Mouse (Mus musculus): ENCODE results near the gene Zfp967. TPM values are rescaled to one million over a fixed set of nuclear protein-coding genes. Genes with fewer than 3 reads are reported as not detected.
"Not testable (repeated sequence)": the region's sequence is repeated elsewhere in the genome, so short reads cannot be mapped to it uniquely, and the experiment has no call there.

Zfp967 gene
- total RNA-seq (2022), result not detected

DNA sequence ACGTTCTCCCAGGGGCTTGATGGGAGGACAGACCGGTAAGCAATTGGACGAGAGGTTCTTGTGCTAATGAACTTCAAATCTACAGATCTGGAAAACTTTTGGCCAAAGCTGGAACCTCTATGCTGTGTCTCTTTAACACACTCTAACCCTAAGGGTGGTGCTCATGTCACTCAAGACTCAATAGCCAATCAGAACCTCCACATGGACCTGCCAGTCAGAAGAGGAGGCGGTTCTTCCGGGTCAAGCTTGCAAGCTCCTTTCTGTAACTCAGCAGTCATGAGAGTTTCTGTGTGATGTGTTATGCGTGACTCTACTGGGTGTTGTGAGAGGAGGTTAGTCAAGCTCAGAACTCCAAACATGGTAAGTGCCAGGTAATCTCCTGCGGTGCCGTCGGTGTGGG is at the start of gene Zfp967:
Gene Zfp967, plus strand, starts transcription at position 301 of the 400 bp plus-strand sequence.
- not testable (repeated sequence) for DNase-seq (ENCODE audit: low spot score in 2 of 2)

DNA sequence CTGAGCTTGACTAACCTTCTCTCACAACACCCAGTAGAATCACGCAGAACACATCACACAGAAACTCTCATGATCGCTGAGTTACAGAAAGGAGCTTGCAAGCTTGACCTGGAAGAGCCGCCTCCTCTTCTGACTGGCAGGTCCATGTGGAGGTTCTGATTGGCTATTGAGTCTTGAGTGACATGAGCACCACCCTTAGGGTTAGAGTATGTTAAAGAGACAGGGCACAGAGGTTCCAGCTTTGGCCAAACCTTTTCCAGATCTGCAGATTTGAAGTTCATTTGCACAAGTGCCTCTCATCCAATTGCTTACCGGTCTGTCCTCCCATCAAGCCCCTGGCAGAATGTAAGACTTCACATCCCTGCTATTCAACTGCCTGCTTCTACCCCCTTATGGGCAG is 34.2 kb upstream of the Zfp967 start, which contains the start of gene Gm14434:
Gene Gm14434, minus strand, starts transcription at position 101 of the 400 bp plus-strand sequence.
- DNase-seq (ENCODE audit: low spot score in 2 of 2), result not testable (repeated sequence)

Other genes with a start within 250 kb of the Zfp967 start
- not detected for gene Gm11009, start 201.6 kb upstream of the Zfp967 start, total RNA-seq (2022)
- gene Gm14435, start 97.5 kb upstream of the Zfp967 start, total RNA-seq (2022), result 10 to 100 TPM; 14.7 to 24.4 (median 16.6) TPM
- not detected for gene Gm14434, start 34.3 kb upstream of the Zfp967 start, total RNA-seq (2022)
- 1 to 10 TPM; 4.9 to 9.2 (median 6.4) TPM for gene Gm14308, start 115.3 kb downstream of the Zfp967 start, total RNA-seq (2022)
- 10 to 100 TPM in 3 of 4 experiments, 1 to 10 TPM in 1; 9.7 to 14.3 (median 11.9) TPM for gene Zfp973, start 149.5 kb downstream of the Zfp967 start, total RNA-seq (2022)
- gene Gm14305, start 187.3 kb downstream of the Zfp967 start, total RNA-seq (2022), result 10 to 100 TPM; 26.3 to 32.2 (median 30.1) TPM

Data from left cerebral cortex, adult 8-10 months (tissue).